Mouse (Mus musculus) B cell, adult 2 months (primary cell): ENCODE results near the gene Hace1.

Experiments used
- DNase-seq, 2 experiments: peaks; one replicate each; pipeline ENCODE4 v3.0.0; 2022

Hace1 gene

GRCm38 (mm10) chr10:45710848-45711247, 133.2 kb downstream of the Hace1 start:
- DNase-seq: no peak

GRCm38 (mm10) chr10:45711348-45711747, 133.7 kb downstream of the Hace1 start:
- DNase-seq: no peak
